Mouse (Mus musculus) spleen, adult 12 weeks (tissue): Measurements from ENCODE around the gene Larp1b.
A peak's percentile ranks its signal among the peaks of the same experiment; 100 is the strongest.
"Not testable (repeated sequence)": the region's sequence is repeated elsewhere in the genome, so short reads cannot be mapped to it uniquely, and the experiment has no call there.

ENCODE experiments used
- DNase-seq: peaks from one replicate; pipeline ENCODE4 v3.0.0; 2022; ENCODE audit warnings: low spot score

The Larp1b gene

DNA sequence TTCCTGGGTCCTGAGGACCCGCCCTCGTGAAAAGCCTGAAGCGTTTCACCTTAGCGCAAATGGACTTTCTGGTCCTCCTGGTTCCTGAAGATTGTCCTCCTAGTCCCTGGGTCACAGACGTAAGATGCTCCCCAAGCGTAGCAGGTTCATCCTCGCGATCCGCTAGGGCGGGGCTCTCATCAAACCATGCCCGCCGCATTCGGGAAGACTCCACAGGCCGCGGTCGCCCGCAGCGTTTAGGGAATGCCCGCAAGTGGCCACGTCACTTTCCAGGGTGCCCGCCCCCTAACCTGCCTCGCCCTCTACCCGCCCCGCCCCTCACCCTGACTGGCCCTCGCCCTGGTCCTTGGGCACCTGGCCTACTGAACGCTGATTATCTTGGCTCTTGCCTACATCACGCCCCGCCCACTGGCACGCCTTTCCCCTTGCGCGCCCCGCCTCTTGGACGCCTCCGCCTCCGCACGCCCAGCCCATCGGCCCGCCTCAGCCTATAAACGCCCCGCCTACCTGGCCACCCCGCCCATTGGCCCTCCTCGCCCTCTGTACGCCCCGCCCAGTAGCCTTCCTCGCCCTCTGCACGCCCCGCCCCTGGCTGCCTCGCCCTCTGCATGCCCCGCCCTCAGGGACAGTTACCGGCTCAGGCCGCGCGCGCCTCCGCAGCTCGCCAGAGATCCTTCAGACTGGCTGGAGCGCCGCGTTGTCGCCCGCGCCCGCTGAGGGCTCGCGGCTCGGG, at the start of gene Larp1b:
Gene Larp1b, plus strand, starts transcription at position 659 of the 733 bp plus-strand sequence.
- peak; percentile 100 for DNase-seq

DNA sequence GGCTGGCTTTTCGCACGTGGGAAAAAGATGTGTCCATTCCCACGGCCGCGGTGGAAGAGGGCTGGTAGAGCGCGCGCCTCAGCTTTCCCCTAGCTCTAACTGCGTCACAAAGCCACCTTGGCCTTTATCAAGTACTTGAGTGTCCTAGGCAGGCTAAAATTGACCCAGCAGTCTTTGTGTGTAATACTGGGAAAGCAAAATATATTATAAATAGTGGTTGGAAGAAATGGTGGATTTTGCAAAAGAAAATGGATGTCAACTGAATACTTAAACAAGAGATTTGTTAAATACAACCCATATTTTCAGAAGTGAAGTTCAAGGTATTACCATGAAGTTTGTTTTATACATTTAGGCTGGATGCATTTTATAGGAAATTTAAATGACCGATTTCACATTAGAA, 47.2 kb upstream of the Larp1b start, which contains the start of gene 1700034I23Rik:
Gene 1700034I23Rik, minus strand, starts transcription at position 101 of the 400 bp plus-strand sequence.
- not testable (repeated sequence) for DNase-seq

DNA sequence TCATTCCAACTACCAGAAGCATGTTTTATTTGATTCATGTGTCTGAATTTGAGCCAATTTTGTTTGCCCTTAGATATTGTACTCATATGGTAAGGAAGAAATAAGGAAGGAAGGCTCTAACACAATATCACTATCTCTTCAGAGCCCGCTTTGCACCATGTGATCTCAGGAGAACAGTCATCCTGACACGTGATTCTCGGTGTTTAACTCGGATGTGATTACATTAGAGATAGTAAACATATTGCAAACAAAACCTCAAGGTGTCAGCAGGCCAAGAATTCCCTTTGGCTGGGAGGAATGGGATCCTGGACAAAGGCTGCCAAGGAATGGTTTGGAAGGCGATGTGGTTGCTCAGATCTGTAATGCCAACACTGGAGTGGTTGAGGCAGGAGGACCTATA, 11.4 kb upstream of the Larp1b start:
- no peak for DNase-seq

DNA sequence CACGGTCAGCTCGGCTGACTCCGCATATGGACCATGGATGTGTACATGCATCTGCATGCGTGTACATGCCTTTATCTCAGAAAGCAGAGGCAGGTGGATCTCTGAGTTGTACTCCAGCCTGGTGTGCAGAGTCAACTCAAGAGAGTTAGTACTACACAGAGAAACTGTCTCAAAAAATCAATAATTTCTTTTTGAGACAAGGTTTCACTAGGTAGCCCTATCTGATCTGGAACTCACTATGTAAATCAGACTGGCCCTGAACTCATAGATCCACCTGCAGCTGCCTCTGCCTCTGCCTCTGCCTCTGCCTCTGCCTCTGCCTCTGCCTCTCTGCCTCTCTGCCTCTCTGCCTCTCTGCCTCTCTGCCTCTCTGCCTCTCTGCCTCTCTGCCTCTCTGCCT, 11.0 kb upstream of the Larp1b start:
- no peak for DNase-seq

DNA sequence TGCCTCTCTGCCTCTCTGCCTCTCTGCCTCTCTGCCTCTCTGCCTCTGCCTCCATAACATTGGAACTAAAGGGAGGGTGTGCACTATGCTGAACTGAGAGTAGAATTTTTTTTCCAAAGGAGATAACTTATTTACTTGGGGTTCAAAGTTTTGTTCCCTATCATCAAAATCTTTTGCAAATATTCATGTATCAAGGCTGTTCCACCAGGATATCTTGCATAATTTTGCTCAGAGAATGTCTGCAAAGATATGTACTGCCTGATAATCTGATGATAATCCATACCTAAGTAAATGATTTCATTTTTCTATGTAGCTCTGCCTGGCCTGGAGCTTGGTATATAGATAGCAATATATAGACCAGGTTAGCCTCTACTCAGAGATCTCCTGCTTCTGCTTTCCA, 10.6 kb upstream of the Larp1b start:
- no peak for DNase-seq

DNA sequence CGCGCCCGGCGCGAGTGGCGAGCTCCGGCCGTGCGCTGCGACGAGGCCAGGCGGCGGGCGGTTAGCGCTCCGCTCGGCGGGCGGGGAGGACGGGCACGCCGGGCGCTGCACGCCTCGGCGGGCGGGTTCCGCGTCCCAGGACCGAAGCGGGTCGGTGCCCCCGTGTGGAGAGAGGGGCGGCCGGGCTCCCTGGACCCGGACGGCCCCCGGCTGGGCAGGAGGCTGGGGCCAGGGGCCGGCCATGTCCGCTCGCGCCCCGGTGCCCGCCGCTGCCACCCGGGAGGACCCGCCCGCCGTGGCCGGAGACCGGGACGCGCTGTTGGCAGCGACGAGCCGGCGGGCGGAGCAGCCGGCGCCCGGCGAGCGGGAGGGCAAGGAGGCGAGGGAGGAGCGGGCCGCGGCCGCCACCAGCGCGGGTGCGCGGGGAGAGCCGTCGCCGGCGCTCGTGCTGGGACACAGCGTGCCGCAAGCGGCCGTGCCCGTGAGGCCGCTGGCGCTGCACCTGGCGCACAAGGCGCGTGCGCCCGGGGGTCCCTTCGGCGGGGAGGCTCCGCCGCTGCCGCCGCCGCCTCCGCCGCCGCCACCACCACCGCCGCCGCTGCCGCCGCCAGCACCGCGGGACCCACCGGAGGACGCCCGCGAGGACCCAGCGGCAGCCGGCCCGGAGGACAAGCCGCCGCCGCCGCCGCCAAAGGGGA, 424 bp downstream of the Larp1b start:
- peak; percentile 47 for DNase-seq

DNA sequence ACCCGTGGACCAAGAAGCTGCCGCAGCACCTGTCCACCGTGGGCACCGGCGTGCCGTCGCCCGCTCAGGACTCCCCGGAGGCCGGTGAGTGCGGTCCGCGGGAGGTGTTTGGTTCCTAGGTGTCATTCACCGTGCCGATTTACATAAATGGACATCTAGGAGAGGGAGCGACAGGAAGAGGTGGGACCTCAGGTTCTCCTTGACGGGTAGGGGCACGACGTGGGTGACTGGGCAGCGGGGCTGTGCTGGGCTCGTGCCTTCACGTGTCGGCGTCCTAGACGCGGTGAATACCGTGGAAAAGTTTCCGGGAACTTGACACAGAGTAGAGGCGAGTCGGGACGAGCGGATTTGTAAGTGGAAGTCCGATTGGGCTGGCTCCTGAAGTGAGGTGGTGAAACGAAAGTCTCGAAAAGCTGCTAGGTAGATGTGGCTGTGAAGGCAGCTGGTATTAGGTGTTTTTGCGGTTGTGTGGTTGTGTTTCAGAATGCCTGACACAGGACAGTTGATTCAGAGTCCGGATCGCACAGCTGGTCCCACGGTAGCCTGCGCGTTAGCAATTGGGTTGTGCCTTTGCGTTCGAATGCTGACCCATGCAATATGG, 1.1 kb downstream of the Larp1b start:
- peak; percentile 66 for DNase-seq

DNA sequence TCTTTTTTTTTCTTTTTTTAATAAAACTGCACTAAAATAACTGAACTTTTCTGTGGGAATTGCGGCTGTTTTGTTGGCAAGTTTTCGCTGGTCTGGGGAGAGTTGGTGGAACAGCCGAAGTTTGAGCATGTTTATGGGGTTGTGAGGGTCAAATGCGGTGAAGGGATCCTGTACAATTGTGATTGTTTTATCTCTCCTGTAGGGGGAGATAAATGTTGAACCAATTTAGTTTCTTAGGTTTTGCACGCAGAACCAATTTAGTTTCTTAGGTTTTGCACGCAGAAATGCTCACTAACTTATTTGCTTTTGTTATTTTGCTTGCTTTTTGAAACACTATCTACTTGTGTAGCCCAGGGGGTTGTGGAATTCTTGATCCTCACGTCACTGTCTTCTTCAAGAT, 1.7 kb downstream of the Larp1b start:
- peak; percentile 5 for DNase-seq

DNA sequence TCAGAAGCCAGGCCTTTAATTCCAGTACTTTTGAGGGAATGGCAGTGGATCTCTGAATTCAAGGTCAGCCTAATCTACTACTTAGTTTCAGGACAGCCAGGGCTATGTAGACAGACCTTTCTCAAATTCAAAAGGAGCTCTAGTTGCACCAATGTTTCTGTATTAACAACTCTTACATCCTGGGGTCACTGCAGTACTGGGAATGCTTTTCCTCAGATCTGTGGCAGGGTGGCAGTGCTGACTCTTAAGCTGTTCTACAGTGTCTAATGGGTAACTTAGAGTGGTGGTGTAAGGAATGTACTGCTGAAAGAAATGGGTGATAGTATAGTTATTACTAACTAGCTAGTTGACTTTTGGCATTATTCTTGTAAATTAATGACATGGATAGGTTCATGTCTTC, 3.0 kb downstream of the Larp1b start:
- DNase-seq = no peak

DNA sequence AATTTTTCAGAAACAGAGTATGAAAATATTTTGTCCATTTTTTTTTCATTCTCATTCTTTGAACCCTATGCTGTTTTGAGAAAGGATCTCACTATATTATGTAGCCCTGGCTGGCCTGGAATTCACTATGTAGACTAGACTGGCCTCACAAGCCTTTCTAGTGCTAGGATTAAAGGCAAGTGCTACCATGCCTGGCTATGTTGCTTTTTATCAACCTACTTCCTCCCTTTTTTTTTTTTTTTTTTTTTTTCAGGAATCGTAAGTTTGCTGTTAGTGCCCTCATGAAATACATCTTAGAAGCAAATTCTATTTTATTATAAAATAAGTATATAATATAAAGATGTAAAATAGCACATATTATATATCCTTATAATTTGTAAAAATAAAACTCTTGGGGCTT, 5.2 kb downstream of the Larp1b start:
- DNase-seq = no peak

DNA sequence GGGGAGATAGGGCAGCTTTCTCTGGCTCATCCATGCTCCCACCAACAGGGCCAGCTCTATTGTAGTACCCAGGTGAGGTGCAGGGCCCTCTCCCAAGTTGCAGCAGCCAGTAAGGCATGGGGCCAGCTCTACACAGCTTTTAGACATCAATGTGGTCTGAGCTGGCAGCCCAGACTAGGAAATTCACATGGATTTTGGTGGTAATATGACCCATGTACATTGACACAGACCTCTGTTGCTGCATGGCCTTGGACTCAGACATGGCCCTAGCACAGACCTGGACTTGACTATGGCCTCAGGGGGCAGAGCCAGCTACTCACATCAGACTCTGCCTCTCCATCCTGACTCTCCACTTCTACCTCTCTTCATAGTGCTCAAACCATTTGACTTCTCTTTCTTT, 9.2 kb downstream of the Larp1b start:
- DNase-seq = no peak

DNA sequence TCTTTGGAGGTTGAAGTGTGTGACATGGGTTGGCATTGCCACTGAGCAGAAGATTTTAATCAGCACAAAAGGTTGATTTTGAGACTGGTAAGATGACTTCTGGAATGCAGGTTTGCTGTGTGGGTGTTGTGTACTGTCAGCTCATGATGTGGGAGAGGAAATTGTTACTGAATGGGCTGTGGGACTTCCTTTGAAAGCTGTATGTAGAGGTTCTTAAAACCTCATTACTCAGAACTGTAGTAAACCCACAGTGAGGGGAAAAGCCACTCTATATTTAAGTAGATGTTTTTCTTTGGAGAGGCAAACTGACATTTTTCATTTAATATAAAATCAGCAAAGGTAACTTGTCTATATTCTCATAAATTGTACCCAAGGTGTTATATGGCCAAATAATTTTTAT, 31.1 kb downstream of the Larp1b start:
- DNase-seq = no peak

DNA sequence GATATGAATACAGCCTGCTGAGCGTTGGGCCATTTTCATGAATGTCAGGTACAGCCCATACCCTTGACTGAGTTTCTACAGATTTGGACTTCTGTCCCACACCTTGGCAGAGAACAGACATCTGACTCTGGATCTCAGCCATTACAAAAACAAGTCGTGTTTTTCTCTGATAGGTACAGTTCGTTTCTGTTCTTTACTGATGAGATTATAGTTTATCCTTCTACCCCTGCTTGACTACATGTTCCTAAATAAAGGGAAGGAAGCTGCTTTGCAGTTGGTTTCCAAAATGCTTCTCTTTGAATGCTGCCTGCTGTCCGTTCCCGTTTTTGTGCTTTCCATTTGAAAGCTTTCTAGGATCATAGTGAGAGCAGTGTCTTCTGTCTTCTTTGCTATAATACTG, 37.9 kb downstream of the Larp1b start:
- DNase-seq = no peak

DNA sequence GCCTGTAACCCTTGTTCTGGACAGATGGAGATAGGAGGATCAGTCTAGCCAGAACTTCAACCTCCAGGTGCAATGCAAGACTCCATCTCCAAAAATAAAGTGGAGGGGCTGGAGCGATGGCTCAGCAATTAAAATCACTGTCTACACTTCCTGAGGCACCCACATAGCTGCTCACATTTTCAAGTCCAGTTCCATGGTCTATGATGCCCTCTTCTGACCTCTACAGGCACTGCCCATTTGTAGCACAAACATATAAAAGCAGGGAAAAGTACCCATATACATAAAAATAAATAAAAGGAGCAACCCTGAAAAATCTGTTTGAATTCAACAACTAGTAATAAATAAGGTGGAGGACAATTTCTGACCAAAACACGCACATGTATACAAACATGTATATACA, 39.1 kb downstream of the Larp1b start:
- DNase-seq = no peak

DNA sequence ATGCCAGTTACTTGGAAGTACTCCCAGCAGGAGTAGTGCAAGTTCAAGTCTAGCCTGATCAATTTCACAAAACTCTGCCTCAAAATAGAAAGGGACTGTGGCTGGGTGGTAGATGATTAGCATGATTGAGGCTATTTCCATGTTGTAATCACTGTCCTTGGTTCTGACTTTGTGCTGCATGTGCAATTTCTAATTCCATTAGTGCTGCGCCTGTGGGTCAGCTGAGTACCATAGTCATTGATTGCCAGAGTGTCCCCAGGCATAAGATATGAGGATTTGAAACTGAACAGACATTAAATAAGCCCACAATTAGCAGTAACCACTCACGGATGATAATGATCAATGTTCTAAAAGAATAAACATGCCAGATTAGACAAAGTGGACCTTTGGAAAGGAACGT, 41.9 kb downstream of the Larp1b start:
- no peak for DNase-seq

DNA sequence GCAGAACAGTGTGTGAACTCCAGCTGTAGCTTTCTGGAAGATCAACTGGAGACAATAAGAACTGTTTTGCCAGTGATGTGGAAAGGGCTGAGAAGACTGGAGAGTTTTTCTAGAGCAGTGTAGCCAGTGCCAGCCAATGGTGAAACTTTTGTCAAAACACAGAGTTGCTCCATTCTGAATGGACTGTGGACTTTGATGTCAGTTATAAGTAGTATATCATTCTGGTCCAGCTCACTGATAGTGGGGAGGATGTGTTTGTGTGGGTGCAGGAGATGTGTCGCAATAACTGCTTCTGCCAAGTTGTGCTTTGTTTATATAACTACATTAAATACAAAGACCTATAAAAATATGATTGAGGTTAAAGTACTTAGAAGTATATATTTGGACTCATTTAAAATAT, 45.5 kb downstream of the Larp1b start:
- no peak for DNase-seq

DNA sequence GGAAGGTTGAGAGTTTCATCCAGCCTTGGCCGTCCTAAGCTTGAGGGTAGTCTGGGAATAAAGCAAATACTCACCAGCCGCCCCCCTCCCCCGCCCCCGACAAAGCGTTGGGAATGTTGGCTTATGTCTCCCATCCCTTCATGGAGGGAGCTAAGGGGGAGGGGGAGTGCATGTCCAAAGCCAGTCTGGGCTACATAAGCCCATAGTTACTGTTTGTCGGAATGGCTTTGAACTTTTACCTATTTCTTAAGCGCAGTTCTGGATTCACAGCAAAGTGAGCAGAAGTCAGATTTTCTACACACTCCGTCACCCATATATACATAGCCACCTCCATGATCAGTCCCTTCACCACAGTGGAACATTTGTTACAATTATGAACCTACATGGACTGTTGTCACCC, 59.7 kb downstream of the Larp1b start:
- no peak for DNase-seq

DNA sequence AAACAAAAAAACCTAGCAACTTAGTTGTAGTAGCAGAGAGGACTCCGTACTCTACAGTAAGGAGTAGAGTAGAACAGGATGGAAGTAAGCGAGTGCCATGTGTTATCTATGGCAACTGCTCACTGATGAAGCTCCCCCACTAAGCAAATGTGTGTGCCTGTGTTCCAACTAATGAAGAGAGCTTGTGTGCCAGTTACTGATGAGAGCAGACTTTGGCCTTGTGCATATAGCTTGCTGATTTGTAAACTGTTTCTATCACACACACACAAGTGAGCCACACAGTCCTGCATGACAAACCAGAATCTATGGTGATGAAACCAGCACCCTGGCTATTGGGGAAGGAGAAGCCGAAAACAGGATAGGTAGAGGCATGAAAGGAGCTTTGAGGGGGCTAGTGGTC, 60.4 kb downstream of the Larp1b start:
- DNase-seq = no peak

DNA sequence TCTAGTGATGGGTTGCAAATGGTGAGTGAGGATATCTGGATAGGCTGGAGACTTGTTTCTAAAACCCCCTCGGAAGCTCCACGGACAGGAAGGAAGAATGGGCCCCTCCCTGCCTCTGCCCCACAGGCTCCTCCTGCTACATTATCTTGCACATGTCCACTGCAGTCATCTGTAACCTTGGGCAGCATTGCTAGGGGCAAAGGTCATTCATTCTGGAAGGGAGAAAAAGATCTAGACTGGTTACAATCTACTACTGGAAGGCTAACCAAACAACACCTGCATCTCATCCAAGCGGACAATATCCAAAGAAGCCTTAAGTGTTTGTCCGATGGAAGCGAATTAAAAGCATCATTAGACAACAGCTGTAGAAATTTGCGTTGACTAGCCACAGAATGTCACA, 61.1 kb downstream of the Larp1b start:
- no peak for DNase-seq

DNA sequence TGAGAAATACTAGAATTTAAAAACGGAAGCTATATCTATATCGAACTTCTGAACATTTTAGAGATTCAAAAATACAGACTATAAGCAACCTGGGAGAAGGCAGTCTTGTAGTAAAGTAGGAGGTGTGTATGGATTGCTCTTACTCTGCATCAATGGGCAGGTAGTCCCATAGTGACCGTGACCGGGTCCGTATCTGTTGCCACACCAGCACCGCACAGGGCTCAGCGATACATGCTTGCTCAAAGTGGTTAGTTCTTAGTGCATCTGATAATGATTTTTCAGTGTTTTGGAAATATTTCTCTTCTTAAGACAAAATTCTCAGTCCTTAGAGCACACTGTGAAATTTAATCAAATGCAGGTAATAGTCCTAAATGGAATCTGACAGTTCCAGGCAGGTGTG, 62.8 kb downstream of the Larp1b start:
- DNase-seq = no peak

DNA sequence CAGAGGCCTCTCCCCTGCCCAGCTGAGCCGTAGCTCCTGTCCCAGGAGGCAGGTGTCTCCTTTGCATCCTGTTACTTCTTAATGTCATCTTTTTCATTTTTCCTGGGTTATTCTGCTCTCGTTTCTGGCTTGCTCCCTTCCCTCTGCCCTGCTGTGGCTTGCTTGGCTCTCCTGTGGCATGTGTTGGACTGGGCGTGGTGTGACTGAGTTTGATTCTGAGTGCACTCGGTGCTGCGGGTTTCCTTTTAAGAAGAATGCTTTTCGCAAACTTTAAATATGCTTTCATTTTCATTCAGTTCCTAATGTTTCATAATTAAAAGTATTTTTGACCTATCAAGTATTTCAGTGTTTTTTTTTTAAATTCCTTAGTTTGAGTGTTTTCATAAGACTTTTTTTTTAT, 65.3 kb downstream of the Larp1b start:
- DNase-seq = no peak

DNA sequence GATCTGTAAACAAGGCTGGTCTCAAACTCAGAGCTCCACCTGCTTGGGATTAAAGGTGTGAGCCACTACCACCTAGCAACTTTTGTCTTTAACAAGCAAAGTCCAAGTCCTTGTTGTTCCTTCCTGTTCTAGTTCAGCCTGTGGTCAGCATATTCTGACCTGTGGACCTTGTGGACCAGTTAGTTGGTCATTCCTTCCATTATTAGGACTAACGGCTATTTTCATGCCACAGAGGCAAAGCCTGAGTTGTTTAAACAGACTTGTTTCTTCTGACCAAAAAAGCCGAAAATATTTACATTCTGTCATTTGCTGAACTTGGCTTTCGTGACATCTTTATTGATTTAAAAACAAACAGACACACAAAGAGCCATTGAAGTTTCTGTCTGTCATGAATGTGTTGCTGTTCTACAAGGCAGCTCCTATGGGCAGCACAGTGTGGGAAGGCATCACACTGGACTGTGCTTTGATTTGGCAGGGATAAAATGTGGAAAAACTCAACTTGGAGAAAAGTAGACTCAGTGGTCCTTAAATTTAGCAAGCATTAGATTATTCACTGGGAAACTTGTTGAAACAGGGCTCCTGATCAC, 68.5 kb downstream of the Larp1b start:
- no peak for DNase-seq

DNA sequence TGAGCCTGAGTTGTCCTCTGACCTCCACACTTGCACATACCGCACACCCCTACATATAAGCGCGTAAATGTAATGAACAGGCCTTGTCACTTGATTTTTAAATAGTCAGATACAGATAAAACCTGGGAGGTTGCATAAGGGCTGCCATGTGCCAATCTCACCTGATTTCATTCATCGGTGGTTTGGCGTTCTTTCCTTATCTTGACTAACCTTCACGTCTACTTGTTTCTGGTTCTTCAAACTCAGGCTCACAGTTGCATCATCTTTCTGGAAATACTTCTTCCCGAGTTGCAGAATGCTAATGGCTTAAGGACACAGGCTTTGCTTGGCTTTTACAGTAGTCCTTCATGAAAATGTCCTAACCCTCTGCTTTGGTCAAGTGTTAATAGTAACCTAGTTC, 71.1 kb downstream of the Larp1b start:
- DNase-seq = no peak
